Mouse (Mus musculus) kidney, adult 2 months (tissue): ENCODE measurements at regions not wholly inside any gene's neighbourhood (a gene's known extent, or its start where the extent isn't known, plus 50 kb on each side); places are given as distances from the start of the nearest gene placed in this dataset.

Experiments
- CTCF ChIP-seq: fragments of 200-500 bp; conservative IDR thresholded peaks from 2 replicates; pipeline ENCODE4 v1.5.1; 2011; ENCODE audit warnings: low read depth, mild to moderate bottlenecking, control low read depth, low read length, moderate library complexity, mixed read lengths; ENCODE audit not compliant: insufficient read depth, insufficient read length
- POLR2A ChIP-seq: fragments of 200-500 bp; IDR thresholded peaks from one replicate; pipeline ENCODE4 v1.6.1; 2011; ENCODE audit warnings: low read depth, low read length, control low read depth

- no peak for TF ChIP-seq CTCF
- no peak for TF ChIP-seq POLR2A
Measured at GRCm38 (mm10) chr2:116951481-116951880, 73.0 kb downstream of the Tmco5 start.
